Mouse (Mus musculus) stomach, postnatal 0 days (tissue): ENCODE data around the gene Atp4a. TPM values are rescaled to one million over a fixed set of nuclear protein-coding genes. Genes with fewer than 3 reads are reported as not detected.

Source experiments
- ATAC-seq: fragments of 200-750 bp; cut with Nextera tagmentation; 2 replicates; pipeline ENCODE4 v1.8.0; 2017; ENCODE audit not compliant: low FRiP score, low TSS enrichment
- DNase-seq: peaks from one replicate; pipeline ENCODE4 v3.0.0-alpha.2; 2016; ENCODE audit warnings: low spot score
- H3K27ac ChIP-seq: fragments of 300-500 bp; sonication (generic); replicated peaks from 2 replicates; pipeline ENCODE4 v1.5.1; 2014; ENCODE audit warnings: mild to moderate bottlenecking, control low read depth
- H3K27me3 ChIP-seq: fragments of 300-500 bp; sonication (generic); 2 replicates; pipeline ENCODE4 v1.6.1; 2014; ENCODE audit warnings: low read length; ENCODE audit not compliant: control insufficient read depth, insufficient read depth
- H3K36me3 ChIP-seq: fragments of 300-500 bp; sonication (generic); 2 replicates; pipeline ENCODE4 v1.6.1; 2014; ENCODE audit warnings: low read length, mixed read lengths; ENCODE audit not compliant: control insufficient read depth, insufficient read depth
- H3K4me1 ChIP-seq: fragments of 300-500 bp; sonication (generic); replicated peaks from 2 replicates; pipeline ENCODE4 v1.6.1; 2014; ENCODE audit warnings: antibody characterized with exemption; ENCODE audit not compliant: control insufficient read depth, insufficient read depth
- H3K4me2 ChIP-seq: fragments of 300-500 bp; sonication (generic); replicated peaks from 2 replicates; pipeline ENCODE4 v1.6.1; 2014; ENCODE audit warnings: low read depth, mild to moderate bottlenecking, control low read depth, moderate library complexity
- H3K4me3 ChIP-seq: fragments of 300-500 bp; sonication (generic); 2 replicates; pipeline ENCODE4 v1.5.1; 2014; ENCODE audit warnings: low read depth, low read length, control low read depth
- H3K9ac ChIP-seq: fragments of 300-500 bp; sonication (generic); 2 replicates; pipeline ENCODE4 v1.6.1; 2014; ENCODE audit warnings: mild to moderate bottlenecking, low read length, control low read depth, mixed read lengths
- H3K9me3 ChIP-seq: fragments of 300-500 bp; sonication (generic); 2 replicates; pipeline ENCODE4 v1.6.1; 2016; ENCODE audit warnings: low read length; ENCODE audit not compliant: control insufficient read depth
- CTCF ChIP-seq: IDR thresholded peaks from 2 replicates; pipeline ENCODE4 v1.5.1; 2016; ENCODE audit warnings: antibody characterized with exemption, low read depth, mild to moderate bottlenecking, moderate library complexity
- EP300 ChIP-seq: optimal IDR thresholded peaks from 2 replicates; pipeline ENCODE3; 2016; ENCODE audit warnings: antibody characterized with exemption
- WGBS: fragments of 180-500 bp; shearing (Covaris S2); extraction: QIAGEN DNeasy Blood & Tissue Kit; methylation state at CpG from one replicate; pipeline ENCODE4 v1.1.7; 2014; 5-methylcytosine and 5-hydroxymethylcytosine counted together
- polyA plus RNA-seq: library from polyadenylated mRNA; unstranded; fragments of >200 nt; fragmentation: Nextera tagmentation; extraction: Ambion mirVana; gene quantifications from 2 replicates; pipeline ENCODE4 v1.2.1, GENCODE M21; 2015

The Atp4a gene
- polyA plus RNA-seq, 1 experiment from 2014 or later: 601 TPM

DNA sequence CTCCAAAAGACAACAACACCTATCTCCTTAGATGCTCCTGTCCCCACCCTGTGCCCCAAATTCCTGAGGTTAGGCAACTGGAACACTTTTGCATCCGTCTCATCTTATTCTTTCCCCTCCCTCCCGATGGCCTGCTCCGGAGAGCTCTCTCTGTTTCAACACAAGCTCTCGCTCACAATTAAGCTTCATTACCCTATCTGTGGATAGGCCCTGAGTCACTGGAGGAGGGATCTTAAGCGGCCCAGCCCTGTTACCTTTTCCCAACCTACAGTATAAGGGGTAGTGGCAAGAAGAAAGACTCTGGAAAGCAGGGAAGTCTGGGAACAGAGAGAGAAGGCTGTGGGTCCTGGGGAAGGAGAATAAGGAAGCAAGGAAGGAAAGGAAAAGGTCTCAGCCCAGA lies 51.4 kb downstream of the Atp4a start, which contains the start of gene Dmkn:
Gene Dmkn (plus strand): TSS at position 301 of the 400 bp plus-strand sequence.
- Histone ChIP-seq H3K9ac (no peak within 1 kb of the TSS), H3K9me3 (no peaks in the 10 kb centered on the region), H3K27ac (peak within 1 kb of the TSS; percentile 56), H3K4me2 (no peak within 1 kb of the TSS), H3K27me3 (no peaks in the 10 kb centered on the region), H3K36me3 (no peaks in the 10 kb centered on the region), H3K4me1 (no peaks in the 10 kb centered on the region; the same call in 1 of the 2 replicates), H3K4me3 (no peak within 1 kb of the TSS)
- WGBS: 31% methylated on average over 5 of the region's 5 CpGs
- TF ChIP-seq EP300 (no peak), CTCF (no peak)
- ATAC-seq (peak; percentile 56; the same call in 1 of the 2 replicates), DNase-seq (peak; percentile 36)

DNA sequence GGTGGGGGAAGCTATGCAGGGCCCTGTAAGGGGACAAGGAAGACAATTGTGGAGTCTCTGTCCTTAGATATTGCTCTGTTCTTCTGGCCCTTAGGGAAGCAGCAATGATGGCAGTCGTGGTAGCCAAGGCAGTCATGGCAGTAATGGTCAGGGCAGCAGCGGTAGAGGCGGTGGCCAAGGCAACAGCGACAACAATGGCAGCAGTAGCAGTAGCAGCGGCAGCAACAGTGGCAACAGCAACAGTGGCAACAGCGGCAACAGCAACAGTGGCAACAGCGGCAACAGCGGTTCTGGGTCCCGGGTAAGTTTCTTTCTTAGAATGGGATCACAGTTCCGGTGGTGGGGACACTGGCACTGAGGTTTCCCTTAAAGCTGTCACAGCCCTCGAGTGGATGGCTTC lies 53.2 kb downstream of the Atp4a start:
- Histone ChIP-seq H3K27me3 (no peaks in the 10 kb centered on the region), H3K9ac (no peak overlapping the region), H3K9me3 (no peaks in the 10 kb centered on the region), H3K36me3 (no peaks in the 10 kb centered on the region), H3K4me2 (0 out of 2 replicates have a peak overlapping the region, but pooled peaks have one; percentile 8), H3K4me1 (no peaks in the 10 kb centered on the region; the same call in 1 of the 2 replicates), H3K27ac (no peak overlapping the region), H3K4me3 (peak overlapping the region; percentile 2; the same call in 1 of the 2 replicates)
- TF ChIP-seq CTCF (no peak), EP300 (no peak)
- ATAC-seq (no peak), DNase-seq (no peak)
- WGBS: 47% methylated on average over 11 of the region's 11 CpGs

DNA sequence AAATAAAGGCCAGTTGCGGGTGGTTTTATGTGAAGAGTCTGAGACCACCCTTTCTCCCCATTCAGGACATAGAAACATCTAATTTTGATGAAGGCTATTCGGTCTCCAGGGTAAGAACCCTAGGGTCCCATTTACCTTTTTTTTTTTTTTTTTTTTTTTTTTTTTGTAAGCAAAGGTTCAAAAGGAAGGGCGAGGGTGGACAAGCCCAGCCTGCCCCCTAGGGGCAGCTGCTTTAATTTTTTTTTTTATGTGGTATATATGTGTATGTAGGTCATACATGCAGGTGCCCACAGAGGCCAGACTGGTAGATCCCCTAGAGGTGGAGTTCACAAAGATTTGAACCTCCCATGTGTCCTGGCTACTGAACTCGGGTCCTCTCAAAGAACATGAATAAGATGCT lies 54.4 kb downstream of the Atp4a start:
- no peaks in the 10 kb centered on the region for H3K36me3 ChIP-seq
- TF ChIP-seq CTCF (peak; percentile 23), EP300 (no peak)
- H3K27me3 ChIP-seq: no peaks in the 10 kb centered on the region
- ATAC-seq (no peak), DNase-seq (no peak)
- H3K9ac ChIP-seq: no peak overlapping the region
- H3K4me1 ChIP-seq: no peaks in the 10 kb centered on the region
- no peak overlapping the region for H3K27ac ChIP-seq
- no peaks in the 10 kb centered on the region for H3K9me3 ChIP-seq
- no peak overlapping the region for H3K4me2 ChIP-seq
- no peak overlapping the region for H3K4me3 ChIP-seq
- 86% methylated on average over 4 of the region's 4 CpGs for WGBS

DNA sequence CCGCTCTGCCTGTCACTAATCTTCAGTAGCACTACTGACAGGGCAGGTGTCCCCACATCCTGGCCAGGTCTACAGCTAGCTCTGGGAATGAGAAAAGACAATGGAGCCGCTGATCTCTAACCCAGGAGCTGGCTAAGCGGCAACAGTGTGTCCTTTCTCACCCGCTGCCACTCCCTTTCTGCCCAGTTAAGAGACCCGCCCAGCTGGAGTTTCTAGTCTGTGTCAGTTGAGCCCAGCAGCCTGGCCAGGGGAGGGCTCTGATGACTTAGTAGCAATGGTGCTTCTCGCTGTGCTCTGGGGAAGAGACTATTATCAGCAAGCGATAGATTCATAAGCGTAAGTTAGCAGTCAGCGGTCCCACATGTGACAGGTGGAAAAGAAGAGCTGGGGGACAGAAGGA lies 57.2 kb downstream of the Atp4a start:
- 25% methylated on average over 9 of the region's 9 CpGs for WGBS
- no peaks in the 10 kb centered on the region for H3K36me3 ChIP-seq
- no peaks in the 10 kb centered on the region for H3K4me1 ChIP-seq
- TF ChIP-seq CTCF: no peak
- no peak for TF ChIP-seq EP300
- no peaks in the 10 kb centered on the region for H3K9me3 ChIP-seq
- H3K27me3 ChIP-seq: no peaks in the 10 kb centered on the region
- peak overlapping the region; percentile 35; the same call in 1 of the 2 replicates for H3K27ac ChIP-seq
- no peak overlapping the region for H3K4me2 ChIP-seq
- H3K9ac ChIP-seq: no peak overlapping the region
- DNase-seq: peak; percentile 74
- no peak overlapping the region for H3K4me3 ChIP-seq
- ATAC-seq: peak; percentile 70

Other genes starting within 250 kb of the Atp4a start
- gene Prodh2, start 218.6 kb upstream of the Atp4a start, polyA plus RNA-seq: 0.42 and 0.68 TPM in 2 replicates
- 1.5 and 1.6 TPM in 2 replicates for gene Arhgap33, start 177.1 kb upstream of the Atp4a start, polyA plus RNA-seq
- gene Hspb6, start 160.0 kb upstream of the Atp4a start, polyA plus RNA-seq: 66.4 and 75.7 TPM in 2 replicates
- 2.2 and 2.3 TPM in 2 replicates for gene Proser3, start 159.9 kb upstream of the Atp4a start, polyA plus RNA-seq
- gene Lin37, start 152.4 kb upstream of the Atp4a start, polyA plus RNA-seq: 30.2 and 30.9 TPM in 2 replicates
- 60.5 and 63.9 TPM in 2 replicates for gene U2af1l4, start 148.9 kb upstream of the Atp4a start, polyA plus RNA-seq
- gene Gm49396, start 148.9 kb upstream of the Atp4a start, polyA plus RNA-seq: 2.5 and 2.6 TPM in 2 replicates
- gene Psenen, start 148.6 kb upstream of the Atp4a start, polyA plus RNA-seq: 185 and 197 TPM in 2 replicates
- gene Igflr1, start 146.8 kb upstream of the Atp4a start, polyA plus RNA-seq: 1.3 and 1.4 TPM in 2 replicates
- gene Kmt2b, start 123.5 kb upstream of the Atp4a start, polyA plus RNA-seq: 3.3 and 3.7 TPM in 2 replicates
- 1.6 and 1.8 TPM in 2 replicates for gene Zbtb32, start 113.3 kb upstream of the Atp4a start, polyA plus RNA-seq
- 0.71 and 0.92 TPM in 2 replicates for gene Upk1a, start 99.4 kb upstream of the Atp4a start, polyA plus RNA-seq
- 1,340 and 1,422 TPM in 2 replicates for gene Cox6b1, start 86.1 kb upstream of the Atp4a start, polyA plus RNA-seq
- gene Etv2, start 76.4 kb upstream of the Atp4a start, polyA plus RNA-seq: not detected in 2 replicates
- gene Rbm42, start 61.9 kb upstream of the Atp4a start, polyA plus RNA-seq: 88.1 and 93.2 TPM in 2 replicates
- gene Haus5, start 47.2 kb upstream of the Atp4a start, polyA plus RNA-seq: 10.8 and 11.7 TPM in 2 replicates
- 0.21 TPM in 1 of 2 replicates, not detected in the other for gene Pmis2, start 40.6 kb upstream of the Atp4a start, polyA plus RNA-seq
- 54.4 and 61.2 TPM in 2 replicates for gene 2200002J24Rik, start 13.3 kb upstream of the Atp4a start, polyA plus RNA-seq
- 210 and 221 TPM in 2 replicates for gene Tmem147, start 17.3 kb downstream of the Atp4a start, polyA plus RNA-seq
- 0.27 and 0.30 TPM in 2 replicates for gene Gapdhs, start 31.5 kb downstream of the Atp4a start, polyA plus RNA-seq
- 438 and 453 TPM in 2 replicates for gene Sbsn, start 39.3 kb downstream of the Atp4a start, polyA plus RNA-seq
- gene Dmkn, start 51.5 kb downstream of the Atp4a start, polyA plus RNA-seq: 1,959 and 2,038 TPM in 2 replicates
- 12,744 and 13,054 TPM in 2 replicates for gene Krtdap, start 75.7 kb downstream of the Atp4a start, polyA plus RNA-seq
- 1.7 TPM in 2 replicates for gene Ffar2, start 111.6 kb downstream of the Atp4a start, polyA plus RNA-seq
- gene Ffar3, start 144.0 kb downstream of the Atp4a start, polyA plus RNA-seq: 0.22 and 0.30 TPM in 2 replicates
- 0.04 and 0.06 TPM in 2 replicates for gene Ffar1, start 149.4 kb downstream of the Atp4a start, polyA plus RNA-seq
- 0.05 and 0.07 TPM in 2 replicates for gene Cd22, start 168.1 kb downstream of the Atp4a start, polyA plus RNA-seq
- gene Mag, start 202.7 kb downstream of the Atp4a start, polyA plus RNA-seq: 0.33 and 0.36 TPM in 2 replicates
- 0.52 and 0.54 TPM in 2 replicates for gene Hamp2, start 212.5 kb downstream of the Atp4a start, polyA plus RNA-seq
- 0.45 and 1.6 TPM in 2 replicates for gene Hamp, start 231.8 kb downstream of the Atp4a start, polyA plus RNA-seq
- gene Usf2, start 244.6 kb downstream of the Atp4a start, polyA plus RNA-seq: 12.0 and 14.2 TPM in 2 replicates